Mouse (Mus musculus) bone marrow, adult 2 months (tissue): ENCODE results near the gene Hist1h4a. TPM values are rescaled to one million over a fixed set of nuclear protein-coding genes. Genes with fewer than 3 reads are reported as not detected.
"Not testable (repeated sequence)": the region's sequence is repeated elsewhere in the genome, so short reads cannot be mapped to it uniquely, and the experiment has no call there.

Experiments used
- H3K27ac ChIP-seq: fragments of 200-500 bp; 2 replicates; pipeline ENCODE4 v1.5.1; 2012; ENCODE audit warnings: low read depth, mild to moderate bottlenecking, control low read depth, inconsistent platforms, low read length; ENCODE audit not compliant: control insufficient read depth, poor library complexity, insufficient read depth
- H3K4me1 ChIP-seq: fragments of 200-500 bp; 2 replicates; pipeline ENCODE4 v1.6.1; 2011; ENCODE audit warnings: low read length; ENCODE audit not compliant: control insufficient read depth, insufficient read depth
- H3K4me3 ChIP-seq: fragments of 200-500 bp; replicated peaks from 2 replicates; pipeline ENCODE3; 2011; ENCODE audit warnings: mild to moderate bottlenecking, low read depth, low read length, control low read depth; ENCODE audit not compliant: control insufficient read depth
- CTCF ChIP-seq: fragments of 200-500 bp; IDR thresholded peaks from 2 replicates; pipeline ENCODE4 v1.5.1; 2011; ENCODE audit warnings: low read length, control low read depth; ENCODE audit not compliant: control insufficient read depth, insufficient read depth
- POLR2A ChIP-seq: fragments of 200-500 bp; IDR thresholded peaks from 2 replicates; pipeline ENCODE4 v1.6.1; 2011; ENCODE audit warnings: low read depth, mild to moderate bottlenecking, control low read depth, low read length, borderline replicate concordance; ENCODE audit not compliant: control insufficient read depth
- WGBS: fragments of 180-500 bp; shearing (Covaris S2); methylation state at CpG from one replicate; pipeline ENCODE4 v1.1.7; 2018; 5-methylcytosine and 5-hydroxymethylcytosine counted together
- polyA plus RNA-seq: library from polyadenylated mRNA; stranded (reverse); fragments of >200 nt; gene quantifications from 2 replicates; pipeline ENCODE4 v1.2.4, GENCODE M21; 2011; ENCODE audit warnings: low replicate concordance; ENCODE audit not compliant: missing spikeins, insufficient read depth, insufficient read length

Hist1h4a gene
- polyA plus RNA-seq, 1 experiment = 98.3 TPM

DNA sequence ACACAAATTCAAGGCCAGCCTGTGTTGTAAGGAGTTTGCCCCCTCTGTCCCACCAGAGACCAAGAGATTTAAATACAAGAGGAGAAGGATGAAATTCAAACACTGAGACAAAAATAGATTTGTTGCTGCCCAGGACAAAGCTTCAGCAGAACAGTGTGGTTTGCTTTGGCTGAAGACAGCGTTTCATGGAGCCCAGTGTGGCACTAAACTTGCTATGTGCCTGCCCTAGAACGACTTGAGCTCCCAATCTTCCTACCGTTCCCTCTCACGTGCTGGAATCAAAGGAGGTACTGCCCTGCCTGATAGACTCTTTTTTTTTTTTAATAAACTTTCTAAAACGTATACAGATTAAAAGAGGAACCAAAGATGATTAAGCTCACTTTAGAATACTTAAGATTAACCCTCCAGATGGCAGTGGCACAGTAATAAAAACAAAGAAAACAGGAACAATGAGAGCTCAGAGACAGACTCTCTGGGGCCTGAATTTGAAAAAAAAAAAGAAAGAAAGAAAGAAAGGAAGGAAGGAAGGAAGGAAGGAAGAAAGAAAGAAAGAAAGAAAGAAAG is 7.9 kb upstream of the Hist1h4a start:
- Histone ChIP-seq H3K27ac (peak overlapping the region; percentile 64; the same call in 1 of the 2 replicates), H3K4me1 (peaks cover 2% of the 10 kb centered on the region; the same call in 1 of the 2 replicates), H3K4me3 (no peak overlapping the region)
- WGBS = 3% methylated on average over 5 of the region's 5 CpGs
- TF ChIP-seq POLR2A (no peak), CTCF (no peak)

- TF ChIP-seq CTCF (no peak), POLR2A (no peak)
- Histone ChIP-seq H3K27ac (no peak overlapping the region), H3K4me1 (peaks cover 2% of the 10 kb centered on the region; the same call in 1 of the 2 replicates), H3K4me3 (no peak overlapping the region)
Measured at GRCm38 (mm10) chr13:23766772-23767171, 5.7 kb upstream of the Hist1h4a start.

- Histone ChIP-seq H3K4me1 (peaks cover 2% of the 10 kb centered on the region; the same call in 1 of the 2 replicates), H3K27ac (peak overlapping the region; percentile 62; the same call in 1 of the 2 replicates), H3K4me3 (no peak overlapping the region)
- 32% methylated on average over 1 of the region's 1 CpGs for WGBS
- TF ChIP-seq POLR2A = no peak
- no peak for TF ChIP-seq CTCF
Measured at GRCm38 (mm10) chr13:23765172-23765513, 4.1 kb upstream of the Hist1h4a start.

DNA sequence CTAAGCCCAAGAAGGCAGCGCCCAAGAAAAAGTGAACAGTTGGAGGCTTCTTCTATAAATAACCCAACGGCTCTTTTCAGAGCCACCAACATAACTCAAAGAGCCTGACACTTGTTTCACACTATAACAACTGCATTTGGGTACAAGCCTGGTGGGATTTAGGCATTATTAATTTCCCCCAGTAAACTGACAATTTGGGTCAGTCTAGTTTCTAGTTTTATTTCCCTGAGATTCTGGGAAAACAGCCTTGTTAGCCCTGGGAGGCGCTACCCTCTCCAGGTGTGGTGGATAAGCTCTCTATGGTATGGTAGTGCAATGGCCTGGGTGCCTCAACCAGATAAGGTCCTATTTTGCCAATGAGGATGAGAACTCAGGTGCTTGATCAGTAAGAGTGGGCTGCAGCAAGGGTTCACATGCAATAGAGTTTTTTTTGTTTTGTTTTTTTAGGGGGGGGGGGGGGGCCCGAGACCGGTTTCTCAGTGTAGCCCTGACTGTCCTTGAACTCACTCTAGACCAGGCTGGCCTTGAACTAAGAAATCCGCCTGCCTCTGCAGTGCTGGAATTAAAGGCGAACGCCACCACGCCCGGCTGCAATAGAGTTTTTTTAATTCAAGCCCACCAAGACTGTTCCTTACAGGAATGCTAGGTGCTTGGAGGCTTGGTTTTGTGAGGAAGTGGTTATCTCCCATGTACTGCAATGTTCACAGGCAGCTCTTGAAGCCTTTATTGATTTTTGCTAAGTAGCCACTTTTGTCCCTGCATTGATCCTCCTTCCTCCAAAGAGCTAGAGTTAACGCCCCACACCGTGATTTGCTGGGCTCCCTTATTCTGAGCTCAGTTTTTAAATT is 3.5 kb upstream of the Hist1h4a start:
- peak overlapping the region; percentile 71 for H3K4me3 ChIP-seq
- WGBS = 47% methylated on average over 12 of the region's 12 CpGs
- peaks cover 2% of the 10 kb centered on the region; the same call in 1 of the 2 replicates for H3K4me1 ChIP-seq
- peak overlapping the region; percentile 94 for H3K27ac ChIP-seq
- no peak for TF ChIP-seq POLR2A
- no peak for TF ChIP-seq CTCF

GRCm38 (mm10) chr13:23763586-23764323 is 2.7 kb upstream of the Hist1h4a start, which contains the start of gene Hist1h1a:
Hist1h1a (plus strand) TSS chr13:23763666.
- peaks cover under 1% of the 10 kb centered on the region; the same call in 1 of the 2 replicates for H3K4me1 ChIP-seq

GRCm38 (mm10) chr13:23763242-23763585 is 2.2 kb upstream of the Hist1h4a start:
- Histone ChIP-seq H3K4me1 (no peaks in the 10 kb centered on the region), H3K4me3 (peak overlapping the region; percentile 33), H3K27ac (peak overlapping the region; percentile 75)
- 2% methylated on average over 10 of the region's 10 CpGs for WGBS
- TF ChIP-seq POLR2A = no peak
- TF ChIP-seq CTCF = no peak

More at GRCm38 (mm10) chr13:23763586-23764323, 2.7 kb upstream of the Hist1h4a start, which contains the start of gene Hist1h1a:
- H3K4me3 ChIP-seq = peak within 1 kb of the TSS; percentile 71
- 3% methylated on average over 34 of the region's 34 CpGs for WGBS
- TF ChIP-seq POLR2A = peak; percentile 84
- no peak for TF ChIP-seq CTCF
- peak within 1 kb of the TSS; percentile 94 for H3K27ac ChIP-seq

- under 1% methylated on average over 38 of the region's 52 CpGs for WGBS
Measured at GRCm38 (mm10) chr13:23761871-23762821, 1.1 kb upstream of the Hist1h4a start, which contains the start of gene Hist1h3a. Hist1h3a (minus strand) TSS chr13:23762386.

More at GRCm38 (mm10) chr13:23761871-23762821, 1.1 kb upstream of the Hist1h4a start, which contains the start of gene Hist1h3a:
- not testable (repeated sequence) for H3K4me1 ChIP-seq
- Histone ChIP-seq H3K27ac (peak within 1 kb of the TSS; percentile 99), H3K4me3 (peak within 1 kb of the TSS; percentile 66)
- peak; percentile 96 for TF ChIP-seq POLR2A
